Mouse (Mus musculus) heart, embryonic 15.5 days (tissue): ENCODE data around the gene Olfr1337. TPM values are rescaled to one million over a fixed set of nuclear protein-coding genes. Genes with fewer than 3 reads are reported as not detected.
"Not testable (repeated sequence)": the region's sequence is repeated elsewhere in the genome, so short reads cannot be mapped to it uniquely, and the experiment has no call there.

Experiments
- ATAC-seq: fragments of 200-750 bp; cut with Nextera tagmentation; replicated peaks from 2 replicates; pipeline ENCODE4 v1.8.0; 2017; ENCODE audit warnings: low read depth, moderate TSS enrichment; ENCODE audit not compliant: insufficient number of reproducible peaks, insufficient read depth, low FRiP score
- H3K27ac ChIP-seq: fragments of 300-500 bp; sonication (generic); 2 replicates; pipeline ENCODE4 v1.5.1; 2015; ENCODE audit warnings: mild to moderate bottlenecking, inconsistent platforms
- H3K27me3 ChIP-seq: fragments of 300-500 bp; sonication (generic); 2 replicates; pipeline ENCODE4 v1.6.1; 2015; ENCODE audit warnings: inconsistent platforms
- H3K36me3 ChIP-seq: fragments of 300-500 bp; sonication (generic); 2 replicates; pipeline ENCODE4 v1.6.1; 2015; ENCODE audit warnings: mild to moderate bottlenecking, inconsistent platforms
- H3K4me1 ChIP-seq: fragments of 300-500 bp; sonication (generic); replicated peaks from 2 replicates; pipeline ENCODE4 v1.6.1; 2015; ENCODE audit warnings: inconsistent platforms
- H3K4me2 ChIP-seq: fragments of 300-500 bp; sonication (generic); 2 replicates; pipeline ENCODE4 v1.6.1; 2015; ENCODE audit warnings: inconsistent platforms, mild to moderate bottlenecking, moderate library complexity
- H3K4me3 ChIP-seq: fragments of 300-500 bp; sonication (generic); 2 replicates; pipeline ENCODE4 v1.5.1; 2015; ENCODE audit warnings: mild to moderate bottlenecking, inconsistent platforms
- H3K9ac ChIP-seq: fragments of 300-500 bp; sonication (generic); 2 replicates; pipeline ENCODE4 v1.6.1; 2015; ENCODE audit warnings: mild to moderate bottlenecking, inconsistent platforms
- H3K9me3 ChIP-seq: fragments of 300-500 bp; sonication (generic); replicated peaks from 2 replicates; pipeline ENCODE4 v1.6.1; 2016; ENCODE audit warnings: inconsistent platforms
- WGBS: fragments of 180-500 bp; shearing (Covaris S2); methylation state at CpG from one replicate; pipeline ENCODE4 v1.1.7; 2015; ENCODE audit warnings: mixed read lengths; 5-methylcytosine and 5-hydroxymethylcytosine counted together
- polyA plus RNA-seq: library from polyadenylated mRNA; unstranded; fragments of >200 nt; fragmentation: Nextera tagmentation; extraction: Ambion mirVana; gene quantifications from 2 replicates; pipeline ENCODE4 v1.2.1, GENCODE M21; 2015

Olfr1337 gene
- polyA plus RNA-seq: not detected in 2 replicates

GRCm38 (mm10) chr4:118782486-118782885 is at the start of gene Olfr1337:
Gene Olfr1337 (minus strand): TSS chr4:118782586.
- Histone ChIP-seq H3K4me3 (no peak within 1 kb of the TSS), H3K27me3 (no peaks in the 10 kb centered on the region), H3K27ac (no peak within 1 kb of the TSS), H3K4me2 (no peak within 1 kb of the TSS), H3K4me1 (no peaks in the 10 kb centered on the region), H3K9me3 (no peaks in the 10 kb centered on the region), H3K9ac (no peak within 1 kb of the TSS), H3K36me3 (no peaks in the 10 kb centered on the region)
- ATAC-seq: no peak
- 63% methylated on average over 2 of the region's 2 CpGs for WGBS

DNA sequence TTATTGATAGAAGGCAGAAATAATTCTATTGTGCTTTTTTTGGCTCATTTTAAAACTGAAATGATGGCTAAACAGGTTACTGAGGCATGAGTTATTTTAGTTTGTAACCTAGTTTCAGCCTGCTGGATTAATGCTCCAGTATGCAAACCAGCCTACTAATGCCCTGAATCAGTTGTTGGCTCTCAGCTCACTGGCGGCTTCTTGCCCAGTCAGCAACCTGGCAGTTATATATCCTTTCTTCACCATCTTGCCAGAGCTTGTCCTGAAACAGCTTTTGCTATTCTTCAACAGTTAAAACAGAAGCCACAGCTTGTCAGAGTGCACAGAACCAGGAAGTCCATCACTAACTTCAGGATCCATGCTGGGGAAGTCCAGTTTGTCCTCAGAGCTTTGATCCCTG is 36.5 kb upstream of the Olfr1337 start:
- no peaks in the 10 kb centered on the region for H3K9me3 ChIP-seq
- no peaks in the 10 kb centered on the region for H3K36me3 ChIP-seq
- no peak overlapping the region for H3K4me2 ChIP-seq
- no peak overlapping the region for H3K4me3 ChIP-seq
- no peak overlapping the region for H3K9ac ChIP-seq
- H3K27ac ChIP-seq: no peak overlapping the region
- no peaks in the 10 kb centered on the region for H3K4me1 ChIP-seq
- 91% methylated on average over 1 of the region's 1 CpGs for WGBS
- H3K27me3 ChIP-seq: no peaks in the 10 kb centered on the region
- no peak for ATAC-seq

DNA sequence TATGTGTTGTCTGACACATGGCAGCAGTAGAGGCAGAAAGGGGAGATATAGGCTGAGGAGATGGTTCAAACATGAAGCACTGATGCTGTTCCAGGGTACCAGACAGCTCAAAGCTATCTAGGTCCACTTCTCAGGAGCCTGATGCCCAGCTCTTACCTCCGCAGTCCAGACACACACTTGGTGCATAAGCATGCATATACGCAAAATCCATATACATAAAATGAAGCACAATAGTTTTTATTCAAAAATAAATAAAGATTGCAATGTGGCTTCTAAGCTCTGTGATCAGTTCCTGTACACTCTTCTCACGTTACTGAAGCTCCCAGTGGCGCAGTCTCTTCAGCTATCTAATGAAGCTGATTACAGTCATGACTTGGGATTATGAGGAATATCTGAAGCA is 27.5 kb upstream of the Olfr1337 start, which contains the start of gene Olfr1335:
Gene Olfr1335 (minus strand): TSS at position 101 of the 400 bp plus-strand sequence.
- no peak within 1 kb of the TSS for H3K4me2 ChIP-seq

GRCm38 (mm10) chr4:118792796-118793195 is 10.4 kb upstream of the Olfr1337 start:
- not testable (repeated sequence) for H3K27me3 ChIP-seq, H3K4me2 ChIP-seq, H3K4me1 ChIP-seq, H3K27ac ChIP-seq, H3K4me3 ChIP-seq, H3K9me3 ChIP-seq, H3K36me3 ChIP-seq, ATAC-seq, H3K9ac ChIP-seq

More for the DNA sequence above, 27.5 kb upstream of the Olfr1337 start, which contains the start of gene Olfr1335:
- no peak within 1 kb of the TSS for H3K27ac ChIP-seq
- no peak for ATAC-seq
- H3K4me3 ChIP-seq: no peak within 1 kb of the TSS
- no peaks in the 10 kb centered on the region for H3K27me3 ChIP-seq
- no peaks in the 10 kb centered on the region for H3K9me3 ChIP-seq
- whole genome bisulfite sequencing: 82% methylated on average over 4 of the region's 4 CpGs
- no peaks in the 10 kb centered on the region for H3K36me3 ChIP-seq
- H3K4me1 ChIP-seq: no peaks in the 10 kb centered on the region
- H3K9ac ChIP-seq: no peak within 1 kb of the TSS

- whole genome bisulfite sequencing: 62% methylated on average over 1 of the region's 1 CpGs
Observed at GRCm38 (mm10) chr4:118758637-118759036, 23.7 kb downstream of the Olfr1337 start, which contains the start of gene Olfr1338. Gene Olfr1338 (minus strand): TSS chr4:118758737.

DNA sequence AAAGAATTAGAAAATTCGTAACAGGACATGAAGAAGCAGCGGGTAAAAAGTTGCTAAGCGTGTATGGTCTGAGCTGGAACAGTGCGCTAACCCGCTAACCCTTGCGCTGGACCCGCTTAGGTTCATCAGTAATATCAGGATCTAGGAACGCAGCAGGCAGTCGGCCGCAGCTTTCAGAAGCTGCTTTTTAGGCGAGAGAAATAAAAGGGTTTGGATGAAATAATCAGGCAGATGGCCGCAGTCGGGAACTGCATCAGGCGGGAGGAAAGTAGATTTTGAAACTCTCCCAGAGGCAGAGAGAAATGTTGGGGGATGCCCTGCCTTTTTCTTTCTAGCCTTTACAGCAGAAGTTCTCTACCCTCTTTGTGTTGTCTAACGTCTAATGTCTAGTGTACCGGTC is 40.5 kb downstream of the Olfr1337 start:
- Histone ChIP-seq H3K36me3 (no peaks in the 10 kb centered on the region), H3K4me3 (no peak overlapping the region), H3K9me3 (no peaks in the 10 kb centered on the region), H3K27ac (no peak overlapping the region), H3K9ac (no peak overlapping the region), H3K27me3 (peaks cover 30% of the 10 kb centered on the region), H3K4me1 (no peaks in the 10 kb centered on the region), H3K4me2 (no peak overlapping the region)
- 8% methylated on average over 16 of the region's 16 CpGs for WGBS
- ATAC-seq: no peak

More at GRCm38 (mm10) chr4:118758637-118759036, 23.7 kb downstream of the Olfr1337 start, which contains the start of gene Olfr1338:
- no peaks in the 10 kb centered on the region for H3K4me1 ChIP-seq
- H3K4me3 ChIP-seq: no peak within 1 kb of the TSS
- no peak within 1 kb of the TSS for H3K27ac ChIP-seq
- no peak for ATAC-seq
- no peaks in the 10 kb centered on the region for H3K9me3 ChIP-seq
- no peaks in the 10 kb centered on the region for H3K27me3 ChIP-seq
- no peaks in the 10 kb centered on the region for H3K36me3 ChIP-seq
- no peak within 1 kb of the TSS for H3K4me2 ChIP-seq
- no peak within 1 kb of the TSS for H3K9ac ChIP-seq

DNA sequence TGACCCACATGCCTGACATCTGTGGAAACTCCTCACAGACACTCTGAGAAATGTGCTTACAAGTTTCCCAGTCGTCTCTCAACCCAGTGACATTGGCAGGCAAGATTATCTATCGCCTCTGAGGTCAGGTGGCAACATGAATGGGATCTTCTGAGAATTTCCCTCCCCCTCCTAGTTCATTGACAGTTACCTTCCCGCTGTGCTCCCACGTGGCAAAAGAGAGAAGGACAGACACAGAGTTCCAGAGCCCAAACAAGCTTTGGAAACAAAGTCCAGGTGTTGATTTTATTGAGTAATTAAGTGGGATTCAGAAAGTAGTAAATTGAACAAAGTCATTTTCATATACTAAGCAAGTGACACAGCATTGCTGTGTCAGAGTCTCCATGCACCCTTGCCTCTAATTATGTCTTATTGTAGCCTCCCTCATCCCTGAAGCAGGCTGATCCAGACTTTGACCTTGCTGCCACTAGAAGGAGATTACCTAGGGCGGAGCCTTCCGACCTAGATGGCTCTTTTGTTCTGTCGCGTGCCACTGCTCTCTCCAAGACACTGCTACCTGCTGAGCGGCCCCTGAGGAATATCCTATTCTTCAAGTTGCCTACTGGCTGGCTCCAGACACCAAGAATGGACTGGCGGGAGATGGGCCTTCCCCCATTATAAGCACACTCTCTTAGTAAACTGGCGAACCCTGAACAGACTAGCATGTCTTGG is 41.2 kb downstream of the Olfr1337 start:
- Histone ChIP-seq H3K4me2 (no peak overlapping the region), H3K4me3 (no peak overlapping the region), H3K4me1 (no peaks in the 10 kb centered on the region), H3K9me3 (no peaks in the 10 kb centered on the region), H3K9ac (no peak overlapping the region), H3K27me3 (peaks cover 30% of the 10 kb centered on the region), H3K36me3 (no peaks in the 10 kb centered on the region), H3K27ac (no peak overlapping the region)
- 12% methylated on average over 11 of the region's 11 CpGs for WGBS
- ATAC-seq: no peak

- Histone ChIP-seq H3K9ac (no peak overlapping the region), H3K9me3 (no peaks in the 10 kb centered on the region), H3K27me3 (peaks cover 30% of the 10 kb centered on the region), H3K4me1 (no peaks in the 10 kb centered on the region), H3K4me2 (no peak overlapping the region), H3K36me3 (no peaks in the 10 kb centered on the region), H3K4me3 (no peak overlapping the region), H3K27ac (no peak overlapping the region)
- WGBS: 58% methylated on average over 3 of the region's 3 CpGs
- no peak for ATAC-seq
Observed at GRCm38 (mm10) chr4:118739574-118739973, 42.8 kb downstream of the Olfr1337 start.

GRCm38 (mm10) chr4:118731875-118732274 is 50.5 kb downstream of the Olfr1337 start, which contains the start of gene Olfr1339:
Gene Olfr1339 (plus strand): TSS chr4:118732175.
- 80% methylated on average over 1 of the region's 1 CpGs for WGBS
- no peak for ATAC-seq

More at GRCm38 (mm10) chr4:118731875-118732274, 50.5 kb downstream of the Olfr1337 start, which contains the start of gene Olfr1339:
- Histone ChIP-seq H3K9ac (no peak within 1 kb of the TSS), H3K27me3 (no peaks in the 10 kb centered on the region), H3K4me1 (no peaks in the 10 kb centered on the region), H3K27ac (no peak within 1 kb of the TSS), H3K4me3 (no peak within 1 kb of the TSS), H3K36me3 (no peaks in the 10 kb centered on the region), H3K4me2 (no peak within 1 kb of the TSS), H3K9me3 (no peaks in the 10 kb centered on the region)

Other genes with a start within 250 kb of the Olfr1337 start
- gene Tmem125, start 238.5 kb downstream of the Olfr1337 start, polyA plus RNA-seq: 0.39 and 1.2 TPM in 2 replicates
- 0.25 and 0.39 TPM in 2 replicates for gene Cfap57, start 161.8 kb downstream of the Olfr1337 start, polyA plus RNA-seq
- 77.8 and 78.4 TPM in 2 replicates for gene Ebna1bp2, start 161.8 kb downstream of the Olfr1337 start, polyA plus RNA-seq
- gene Olfr62, start 123.6 kb downstream of the Olfr1337 start, polyA plus RNA-seq: not detected in 2 replicates
- gene Olfr1342, start 89.8 kb downstream of the Olfr1337 start, polyA plus RNA-seq: not detected in 2 replicates
- gene Olfr1341, start 79.1 kb downstream of the Olfr1337 start, polyA plus RNA-seq: not detected in 2 replicates
- gene Olfr1340, start 62.4 kb downstream of the Olfr1337 start, polyA plus RNA-seq: not detected in 2 replicates
- gene Olfr1339, start 50.4 kb downstream of the Olfr1337 start, polyA plus RNA-seq: not detected in 2 replicates
- gene Olfr1338, start 23.8 kb downstream of the Olfr1337 start, polyA plus RNA-seq: not detected in 2 replicates
- not detected in 2 replicates for gene Olfr1335, start 27.4 kb upstream of the Olfr1337 start, polyA plus RNA-seq
- not detected in 2 replicates for gene Olfr1333, start 53.7 kb upstream of the Olfr1337 start, polyA plus RNA-seq
- gene Olfr1331, start 82.1 kb upstream of the Olfr1337 start, polyA plus RNA-seq: not detected in 2 replicates
- 0.06 and 0.08 TPM in 2 replicates for gene Olfr1330, start 106.0 kb upstream of the Olfr1337 start, polyA plus RNA-seq
- not detected in 2 replicates for gene Olfr1329, start 134.9 kb upstream of the Olfr1337 start, polyA plus RNA-seq
- 0.04 TPM in 1 of 2 replicates, not detected in the other for gene Olfr1328, start 156.0 kb upstream of the Olfr1337 start, polyA plus RNA-seq
- not detected in 2 replicates for gene Lao1, start 179.0 kb upstream of the Olfr1337 start, polyA plus RNA-seq